Mouse (Mus musculus) ES-Bruce4 (cell line): ENCODE measurements around the gene Cenpj. TPM values are rescaled to one million over a fixed set of nuclear protein-coding genes. Genes with fewer than 3 reads are reported as not detected.

Experiments used
- H3K27ac ChIP-seq: 2 replicates; pipeline ENCODE4 v1.5.1; 2012; ENCODE audit warnings: low read length, inconsistent platforms; ENCODE audit not compliant: insufficient read depth
- H3K27me3 ChIP-seq: 2 replicates; pipeline ENCODE4 v1.6.1; 2012; ENCODE audit warnings: mild to moderate bottlenecking, low read length, inconsistent platforms; ENCODE audit not compliant: control insufficient read depth, poor library complexity, insufficient read depth, severe bottlenecking
- H3K36me3 ChIP-seq: 2 replicates; pipeline ENCODE4 v1.6.1; 2012; ENCODE audit warnings: inconsistent platforms, mild to moderate bottlenecking, low read length, moderate library complexity; ENCODE audit not compliant: control insufficient read depth, poor library complexity, insufficient read depth, severe bottlenecking
- H3K4me1 ChIP-seq: one replicate; pipeline ENCODE4 v1.8.1; 2011; ENCODE audit warnings: low read length; ENCODE audit not compliant: control insufficient read depth, insufficient read depth
- H3K4me3 ChIP-seq: 2 replicates; pipeline ENCODE4 v1.5.1; 2011; ENCODE audit warnings: low read depth, mild to moderate bottlenecking, low read length
- H3K9ac ChIP-seq: 2 replicates; pipeline ENCODE4 v1.6.1; 2012; ENCODE audit warnings: low read depth, mild to moderate bottlenecking, inconsistent platforms; ENCODE audit not compliant: poor library complexity, severe bottlenecking
- H3K9me3 ChIP-seq: replicated peaks from 2 replicates; pipeline ENCODE4 v1.6.1; 2012; ENCODE audit warnings: mild to moderate bottlenecking, low read length, inconsistent platforms; ENCODE audit not compliant: control insufficient read depth, poor library complexity, insufficient read depth, severe bottlenecking
- CTCF ChIP-seq: IDR thresholded peaks from one replicate; pipeline ENCODE4 v1.8.1; 2011; ENCODE audit warnings: low read depth, low read length
- EP300 ChIP-seq: IDR thresholded peaks from 2 replicates; pipeline ENCODE4 v1.6.1; 2011; ENCODE audit warnings: low read depth, low read length; ENCODE audit not compliant: insufficient read depth
- POLR2A ChIP-seq: IDR thresholded peaks from one replicate; pipeline ENCODE4 v1.8.1; 2011; ENCODE audit warnings: low read length; ENCODE audit not compliant: insufficient read depth
- polyA plus RNA-seq: library from polyadenylated mRNA; stranded (reverse); fragments of >200 nt; gene quantifications from 2 replicates; pipeline ENCODE4 v1.2.4, GENCODE M21; 2011; ENCODE audit warnings: low read depth; ENCODE audit not compliant: missing spikeins, insufficient read depth, insufficient read length

The Cenpj gene
- polyA plus RNA-seq, 1 experiment: 18.5 TPM

DNA sequence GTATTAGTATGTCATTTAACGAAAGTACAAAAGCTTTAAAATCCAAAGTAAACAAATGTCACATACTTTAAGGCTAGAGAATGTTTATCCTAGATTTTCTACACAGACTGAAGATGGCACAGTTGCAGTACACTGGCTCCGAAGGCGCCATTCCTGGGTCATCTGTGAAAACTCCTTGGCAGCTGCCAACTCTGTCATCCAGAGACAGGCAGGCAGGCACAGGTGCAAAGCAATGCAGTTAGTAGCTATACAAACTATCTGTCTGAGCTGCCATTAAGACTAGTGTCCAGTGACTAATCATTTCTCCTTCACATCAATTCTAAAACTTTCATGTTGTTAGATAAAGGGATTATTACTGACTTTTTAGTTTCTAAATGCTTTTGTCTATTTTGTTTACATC, 16.1 kb downstream of the Cenpj start:
- Histone ChIP-seq H3K9me3 (no peaks in the 10 kb centered on the region), H3K27me3 (no peaks in the 10 kb centered on the region), H3K4me3 (no peak overlapping the region), H3K27ac (no peak overlapping the region), H3K4me1 (no peaks in the 10 kb centered on the region), H3K9ac (no peak overlapping the region), H3K36me3 (peaks cover 6% of the 10 kb centered on the region; the same call in 1 of the 2 replicates)
- no peak for TF ChIP-seq CTCF
- no peak for TF ChIP-seq EP300
- TF ChIP-seq POLR2A: no peak

DNA sequence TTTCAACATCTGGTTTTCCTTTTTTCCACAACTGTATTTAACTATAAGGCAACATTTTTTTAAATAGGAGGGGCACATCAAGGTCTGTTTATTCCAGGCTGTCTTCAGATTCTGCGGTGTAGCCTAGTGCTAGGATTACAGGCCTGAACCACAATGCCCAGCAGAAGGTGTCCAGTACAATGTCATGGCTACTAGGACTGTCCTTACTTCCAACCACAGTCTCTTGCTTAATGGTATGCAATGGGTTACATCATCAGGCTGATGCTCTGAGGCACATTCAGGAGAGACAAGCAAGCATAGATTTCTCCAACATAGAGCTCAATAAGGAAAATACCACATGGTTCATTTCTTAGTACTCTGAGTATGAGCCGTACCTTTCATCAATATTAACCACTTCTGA, 20.5 kb downstream of the Cenpj start:
- Histone ChIP-seq H3K36me3 (peaks cover 8% of the 10 kb centered on the region), H3K9ac (no peak overlapping the region), H3K4me3 (no peak overlapping the region), H3K27ac (no peak overlapping the region), H3K27me3 (no peaks in the 10 kb centered on the region), H3K4me1 (no peaks in the 10 kb centered on the region), H3K9me3 (peaks cover 5% of the 10 kb centered on the region; the same call in 1 of the 2 replicates)
- no peak for TF ChIP-seq POLR2A
- TF ChIP-seq EP300: no peak
- TF ChIP-seq CTCF: no peak

GRCm38 (mm10) chr14:56553331-56553730, 21.9 kb downstream of the Cenpj start:
- Histone ChIP-seq H3K27me3 (no peaks in the 10 kb centered on the region), H3K9me3 (peaks cover 5% of the 10 kb centered on the region; the same call in 1 of the 2 replicates), H3K27ac (no peak overlapping the region), H3K9ac (no peak overlapping the region), H3K4me3 (no peak overlapping the region), H3K4me1 (no peaks in the 10 kb centered on the region), H3K36me3 (peaks cover 7% of the 10 kb centered on the region)
- TF ChIP-seq CTCF (no peak), EP300 (no peak), POLR2A (no peak)

DNA sequence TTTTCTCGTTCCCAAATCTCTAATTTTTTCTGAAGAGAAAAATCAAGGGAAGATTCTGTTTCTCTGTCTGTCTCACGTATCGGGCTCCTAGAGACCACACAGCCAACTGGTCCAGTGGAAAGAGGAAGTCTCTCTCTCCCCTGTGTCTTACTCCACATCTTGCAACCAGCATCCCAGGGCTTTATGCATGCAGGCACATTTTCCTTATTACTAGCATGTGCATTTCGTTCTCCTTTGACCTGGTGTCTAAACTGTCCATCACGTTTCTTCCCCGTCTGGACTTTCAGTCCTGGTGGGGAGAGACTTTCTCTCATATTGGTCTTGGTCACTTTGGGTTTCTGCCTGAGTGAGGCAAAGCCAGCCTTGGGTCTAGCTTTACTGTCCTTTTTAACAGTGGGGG, 22.3 kb downstream of the Cenpj start:
- H3K4me1 ChIP-seq: no peaks in the 10 kb centered on the region
- no peak overlapping the region for H3K9ac ChIP-seq
- no peak overlapping the region for H3K4me3 ChIP-seq
- H3K36me3 ChIP-seq: peaks cover 5% of the 10 kb centered on the region; the same call in 1 of the 2 replicates
- TF ChIP-seq CTCF (no peak), POLR2A (no peak), EP300 (no peak)
- peaks cover 5% of the 10 kb centered on the region; the same call in 1 of the 2 replicates for H3K9me3 ChIP-seq
- no peaks in the 10 kb centered on the region for H3K27me3 ChIP-seq
- no peak overlapping the region for H3K27ac ChIP-seq

DNA sequence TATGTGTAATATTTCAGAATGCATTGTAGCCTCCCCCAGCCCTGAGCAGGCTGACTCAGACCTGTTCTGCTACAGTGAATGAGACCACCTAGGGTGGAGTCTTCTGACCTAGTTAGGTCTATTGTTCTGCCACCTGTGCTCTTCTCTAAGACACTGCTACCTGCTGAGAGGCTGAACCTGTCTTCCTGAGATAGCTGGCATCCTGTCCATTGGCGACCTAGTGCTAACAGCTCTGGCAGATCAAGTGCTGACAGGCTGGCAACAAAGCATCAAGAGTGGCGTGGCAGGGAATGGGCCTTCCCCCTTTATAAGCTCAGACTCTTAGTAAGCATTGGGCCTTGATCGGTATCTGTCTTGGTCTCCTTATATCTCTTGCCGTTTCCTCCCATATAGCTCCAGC, 24.3 kb downstream of the Cenpj start:
- H3K27me3 ChIP-seq: no peaks in the 10 kb centered on the region
- no peaks in the 10 kb centered on the region for H3K4me1 ChIP-seq
- peaks cover 5% of the 10 kb centered on the region; the same call in 1 of the 2 replicates for H3K36me3 ChIP-seq
- H3K9me3 ChIP-seq: peaks cover 5% of the 10 kb centered on the region; the same call in 1 of the 2 replicates
- no peak overlapping the region for H3K4me3 ChIP-seq
- H3K27ac ChIP-seq: no peak overlapping the region
- no peak overlapping the region for H3K9ac ChIP-seq
- TF ChIP-seq CTCF: no peak
- TF ChIP-seq EP300: peak; percentile 57; the same call in 1 of the 2 replicates

GRCm38 (mm10) chr14:56545491-56545890, 29.7 kb downstream of the Cenpj start:
- H3K4me3 ChIP-seq: no peak overlapping the region
- no peaks in the 10 kb centered on the region for H3K36me3 ChIP-seq
- peaks cover 3% of the 10 kb centered on the region for H3K4me1 ChIP-seq
- no peaks in the 10 kb centered on the region for H3K9me3 ChIP-seq
- no peaks in the 10 kb centered on the region for H3K27me3 ChIP-seq
- no peak overlapping the region for H3K27ac ChIP-seq
- TF ChIP-seq EP300: 0 out of 2 replicates have a peak, but pooled peaks have one; percentile 60
- no peak for TF ChIP-seq CTCF
- no peak for TF ChIP-seq POLR2A
- no peak overlapping the region for H3K9ac ChIP-seq
